Mouse (Mus musculus): ENCODE results near the gene Gm9513.

GRCm38 (mm10) chr9:36435051-36435764, 40.2 kb upstream of the Gm9513 start:
- TF ChIP-seq CTCF (IDR thresholded peaks at IDR 0.05; ENCODE audit: extremely low read depth, insufficient read depth, low read length) (no peak), POLR2A (IDR thresholded peaks at IDR 0.05; ENCODE audit: extremely low read depth, insufficient read depth, low read length) (no peak)

Data from cortical plate, adult 2 months (tissue).